Mouse (Mus musculus) liver, adult 2 months (tissue): Measurements from ENCODE around the gene F8.

Source experiments
- CTCF ChIP-seq: fragments of 200-500 bp; IDR thresholded peaks from 2 replicates; pipeline ENCODE4 v1.5.1; 2011; ENCODE audit warnings: low read depth, low read length, control low read depth
- POLR2A ChIP-seq: fragments of 200-500 bp; IDR thresholded peaks from 2 replicates; pipeline ENCODE4 v1.6.1; 2011; ENCODE audit warnings: low read length, control low read depth; ENCODE audit not compliant: insufficient read depth; ENCODE audit errors: extremely low read depth

DNA sequence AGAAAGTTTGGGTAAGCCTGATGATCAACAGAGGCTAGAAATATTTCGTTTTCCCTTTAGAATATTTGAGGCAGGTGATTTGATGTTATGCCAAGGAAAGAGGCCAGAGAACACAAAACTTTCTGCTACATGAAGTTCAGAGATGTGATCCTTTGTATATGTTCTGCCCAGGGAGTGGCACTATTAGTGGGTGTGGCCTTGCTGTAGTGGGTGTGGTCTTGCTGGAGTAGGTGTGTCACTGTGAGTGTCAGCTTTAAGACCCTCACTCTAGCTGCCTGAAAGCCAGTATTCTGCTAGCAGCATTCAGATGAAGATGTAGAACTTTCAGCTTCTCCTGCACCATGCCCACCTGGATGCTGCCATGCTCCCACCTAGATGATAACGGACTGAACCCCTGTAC lies 232.1 kb downstream of the F8 start:
- TF ChIP-seq CTCF, result no peak
- no peak for TF ChIP-seq POLR2A
